In the genomic region with DNA sequence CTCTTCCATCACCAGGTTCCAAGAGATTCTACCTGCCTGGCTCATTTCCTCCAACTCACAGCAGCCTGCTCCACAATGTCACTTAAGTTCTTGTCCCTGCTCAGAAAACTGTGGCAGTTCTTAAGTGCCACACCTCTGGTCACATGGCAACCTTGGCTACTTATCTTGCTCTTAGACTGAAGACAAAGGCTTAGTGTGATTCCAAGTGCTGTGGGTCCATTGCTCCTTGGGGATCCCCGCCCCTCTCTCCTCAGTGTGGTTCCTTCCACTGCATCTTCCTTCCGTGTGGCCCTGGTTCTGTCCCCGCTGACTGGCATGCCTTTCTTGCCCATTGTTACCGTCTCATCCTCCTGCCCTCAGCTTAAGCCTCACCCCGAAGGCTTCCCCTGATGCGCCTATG, we compare ENCODE assay signal across 25 mouse cellular contexts.
A peak's percentile ranks its signal among the peaks of the same experiment; 100 is the strongest.
DNase-seq lines count a peak whose midpoint lies in the region; ATAC-seq and TF ChIP-seq lines count a peak whose summit lies in the region.
"Had no signal": no experiment of that assay in that cellular context is flagged by ENCODE, and none has a peak within 500 bp of the region (broad histone marks: within the 10 kb centered on the region; RNA-seq: fewer than 3 reads in every experiment).

No protein-coding gene starts in this region.

- 81% methylated on average over 6 of the region's 6 CpGs for WGBS in forebrain, embryonic 10.5 days
- 76% methylated on average over 6 of the region's 6 CpGs for WGBS in forebrain, embryonic 14.5 days
- 62% methylated on average over 6 of the region's 6 CpGs for WGBS in lung, embryonic 14.5 days

- H3K4me3 ChIP-seq in forebrain, embryonic 10.5 days = no peak overlapping the region
- H3K4me3 ChIP-seq in forebrain, embryonic 14.5 days (ENCODE audit: low read depth, low read length) = no peak overlapping the region
- H3K4me3 ChIP-seq in lung, embryonic 14.5 days (ENCODE audit: low read depth, low read length) = no peak overlapping the region
- H3K4me3 ChIP-seq: embryonic facial prominence, embryonic 10.5 days; embryonic facial prominence, embryonic 13.5 days; erythroblast, embryonic 14.5 days; forebrain, embryonic 13.5 days; gastrocnemius, adult 2 months; hindbrain, embryonic 12.5 days; hindbrain, embryonic 15.5 days had no signal

- DNase-seq in cerebellum, adult 11-12 months = peak; percentile 16
- no peak for DNase-seq in cerebellum, postnatal 25 days
- DNase-seq in forebrain, embryonic 10.5 days (ENCODE audit: extremely low spot score, low spot score) = no peak
- DNase-seq in forebrain, embryonic 14.5 days (ENCODE audit: low spot score) = no peak
- peak; percentile 18 for DNase-seq in lung, embryonic 14.5 days
- no peak for DNase-seq in lung, postnatal 10 days
- peak; percentile 10 for DNase-seq in lung, postnatal 36 days
- DNase-seq in lung, postnatal 14 days = no peak
- DNase-seq: adrenal gland, adult 8-10 months; adrenal gland, postnatal 25 days; cerebellum, adult 9-10 months; cerebellum, postnatal 36 days; embryo, embryonic 11 days; forebrain, postnatal 0 days; gastrocnemius, adult 2 months; gastrocnemius, postnatal 14 days; heart, adult 11 months had no signal

- TF ChIP-seq CTCF in lung, embryonic 14.5 days (IDR thresholded peaks at IDR 0.05; ENCODE audit: low read depth) = no peak

- ATAC-seq in forebrain, embryonic 14.5 days = no peak
- peak; percentile 62 for ATAC-seq in lung, embryonic 14.5 days (ENCODE audit: insufficient read depth)
- ATAC-seq: activated CD4-positive, CD25-positive, alpha-beta regulatory T cell, adult 4 months; forebrain, embryonic 13.5 days; forebrain, postnatal 0 days had no signal

- H3K36me3 ChIP-seq in forebrain, embryonic 10.5 days (replicated peaks) = no peaks in the 10 kb centered on the region
- H3K36me3 ChIP-seq in forebrain, embryonic 14.5 days (ENCODE audit: control insufficient read depth, insufficient read depth, low read length) = no peaks in the 10 kb centered on the region
- no peaks in the 10 kb centered on the region for H3K36me3 ChIP-seq in lung, embryonic 14.5 days (ENCODE audit: insufficient read depth)
- H3K36me3 ChIP-seq: embryonic facial prominence, embryonic 10.5 days; embryonic facial prominence, embryonic 13.5 days; hindbrain, embryonic 12.5 days; hindbrain, embryonic 15.5 days had no signal

- H3K9ac ChIP-seq in forebrain, embryonic 14.5 days (ENCODE audit: low read length) = no peak overlapping the region
- no peak overlapping the region for H3K9ac ChIP-seq in lung, embryonic 14.5 days
- H3K9ac ChIP-seq: embryonic facial prominence, embryonic 13.5 days; forebrain, embryonic 13.5 days; forebrain, postnatal 0 days; hindbrain, embryonic 12.5 days; hindbrain, embryonic 15.5 days had no signal

- H3K9me3 ChIP-seq in forebrain, embryonic 10.5 days = no peaks in the 10 kb centered on the region
- H3K9me3 ChIP-seq in forebrain, embryonic 14.5 days (replicated peaks; ENCODE audit: control insufficient read depth, low read length) = no peaks in the 10 kb centered on the region
- no peaks in the 10 kb centered on the region for H3K9me3 ChIP-seq in lung, embryonic 14.5 days (ENCODE audit: low read depth, low read length)
- H3K9me3 ChIP-seq: embryonic facial prominence, embryonic 10.5 days; embryonic facial prominence, embryonic 13.5 days; forebrain, embryonic 13.5 days; hindbrain, embryonic 12.5 days; hindbrain, embryonic 15.5 days had no signal

- H3K4me1 ChIP-seq in forebrain, embryonic 10.5 days = peaks cover 5% of the 10 kb centered on the region; the same call in 1 of the 2 replicates
- H3K4me1 ChIP-seq in forebrain, embryonic 14.5 days (ENCODE audit: control insufficient read depth, insufficient read depth, low read length) = no peaks in the 10 kb centered on the region
- no peaks in the 10 kb centered on the region for H3K4me1 ChIP-seq in lung, embryonic 14.5 days (ENCODE audit: insufficient read depth)
- H3K4me1 ChIP-seq: embryonic facial prominence, embryonic 13.5 days had no signal

- H3K27me3 ChIP-seq in forebrain, embryonic 10.5 days (ENCODE audit: poor library complexity, severe bottlenecking) = no peaks in the 10 kb centered on the region
- H3K27me3 ChIP-seq in forebrain, embryonic 14.5 days (replicated peaks; ENCODE audit: control insufficient read depth, insufficient read depth, low read length) = no peaks in the 10 kb centered on the region
- H3K27me3 ChIP-seq in lung, embryonic 14.5 days (ENCODE audit: insufficient read depth, low read length) = no peaks in the 10 kb centered on the region
- H3K27me3 ChIP-seq: embryonic facial prominence, embryonic 13.5 days; forebrain, embryonic 13.5 days; hindbrain, embryonic 15.5 days had no signal

- H3K4me2 ChIP-seq in forebrain, embryonic 14.5 days (ENCODE audit: low read length) = no peak overlapping the region
- H3K4me2 ChIP-seq in lung, embryonic 14.5 days = no peak overlapping the region
- H3K4me2 ChIP-seq: embryonic facial prominence, embryonic 13.5 days; forebrain, embryonic 13.5 days; heart, embryonic 11.5 days; hindbrain, embryonic 12.5 days; hindbrain, embryonic 15.5 days had no signal

- 0 out of 2 replicates have a peak overlapping the region, but pooled peaks have one; percentile 20 for H3K27ac ChIP-seq in forebrain, embryonic 10.5 days
- no peak overlapping the region for H3K27ac ChIP-seq in forebrain, embryonic 14.5 days (ENCODE audit: low read depth, low read length)
- 0 out of 2 replicates have a peak overlapping the region, but pooled peaks have one; percentile 42 for H3K27ac ChIP-seq in lung, embryonic 14.5 days (ENCODE audit: low read depth)
- H3K27ac ChIP-seq: embryonic facial prominence, embryonic 10.5 days; embryonic facial prominence, embryonic 13.5 days; forebrain, embryonic 13.5 days; gastrocnemius, adult 2 months; hindbrain, embryonic 12.5 days; hindbrain, embryonic 15.5 days had no signal

Comparison
In these comparisons a context has a peak if more than half of its experiments do, and no peak if none do; other contexts are left out.
1. DNase-seq: peak in cerebellum, adult 11-12 months (single experiment), lung, embryonic 14.5 days (single experiment) and lung, postnatal 36 days (single experiment); none in cerebellum, postnatal 25 days (0 of 2), forebrain, embryonic 10.5 days (single experiment), forebrain, embryonic 14.5 days (single experiment), lung, postnatal 10 days (single experiment) and lung, postnatal 14 days (single experiment).